Mouse (Mus musculus) CD4-positive naive resting alpha-beta T cell, adult 76 days (primary cell): ENCODE data around the gene Exosc7. TPM values are rescaled to one million over a fixed set of nuclear protein-coding genes. Genes with fewer than 3 reads are reported as not detected.

ENCODE experiments used
- total RNA-seq: library from RNA; stranded (reverse); gene quantifications from one replicate; pipeline ENCODE4 v1.2.4, GENCODE M21; 2023

The Exosc7 gene
- total RNA-seq, result 53.2 TPM

DNA sequence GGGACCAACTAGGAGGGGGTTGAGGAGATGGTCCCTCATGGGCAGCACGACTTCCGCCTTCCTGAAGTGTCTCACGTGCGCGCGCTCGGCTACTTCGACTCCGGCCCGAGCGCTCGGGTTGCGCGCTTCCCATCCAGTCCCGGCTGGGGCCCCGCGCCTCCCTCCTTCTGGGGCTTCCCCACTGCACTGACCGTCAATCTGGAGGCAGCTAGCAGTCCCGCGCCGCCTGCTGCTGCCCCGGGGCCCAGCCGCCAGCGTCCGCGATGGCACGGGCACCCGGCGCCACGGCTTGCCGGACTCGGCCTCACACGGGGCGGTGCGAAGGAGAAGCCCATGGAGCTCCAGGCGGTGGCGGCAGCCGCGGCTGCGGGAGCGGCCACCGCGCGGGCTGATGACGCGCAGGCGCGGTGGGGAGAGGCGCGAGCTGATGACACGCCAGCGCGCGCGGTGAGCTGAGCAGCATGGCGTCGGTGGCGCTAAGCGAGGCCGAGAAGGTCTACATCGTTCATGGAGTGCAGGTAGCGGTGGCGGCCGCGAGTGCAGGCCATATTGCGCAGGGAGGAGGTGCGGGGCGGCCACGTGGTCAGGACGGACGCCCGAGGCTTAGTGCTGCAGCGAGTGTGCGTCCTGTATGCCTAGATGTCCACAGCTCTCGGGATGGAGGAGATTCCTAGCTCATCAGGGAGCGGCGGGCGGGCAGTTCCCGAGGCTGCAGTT, at the start of gene Exosc7, which contains the start of gene Zdhhc3:
Exosc7 (plus strand) TSS at position 411 of the 717 bp plus-strand sequence.
Zdhhc3 (minus strand) TSS at position 401 of the 717 bp plus-strand sequence.

GRCm38 (mm10) chr9:123150241-123151020, 37.4 kb downstream of the Exosc7 start, which contains the start of gene Clec3b:
Clec3b (plus strand) TSS chr9:123150946.

Other genes starting within 250 kb of the Exosc7 start
- gene Zfp445, start 247.2 kb upstream of the Exosc7 start, total RNA-seq, result 134 TPM
- 3.7 TPM for gene Zkscan7, start 227.5 kb upstream of the Exosc7 start, total RNA-seq
- not detected for gene Zfp105, start 190.1 kb upstream of the Exosc7 start, total RNA-seq
- gene 1110059G10Rik, start 162.2 kb upstream of the Exosc7 start, total RNA-seq, result 44.4 TPM
- 4.4 TPM for gene Kif15, start 162.2 kb upstream of the Exosc7 start, total RNA-seq
- gene Tmem42, start 91.9 kb upstream of the Exosc7 start, total RNA-seq, result 20.8 TPM
- gene Tgm4, start 78.5 kb upstream of the Exosc7 start, total RNA-seq, result 0.76 TPM
- gene Zdhhc3, start within 50 bp of the Exosc7 start, total RNA-seq, result 47.6 TPM
- gene Clec3b, start 37.7 kb downstream of the Exosc7 start, total RNA-seq, result 0.59 TPM
- gene Cdcp1, start 102.8 kb downstream of the Exosc7 start, total RNA-seq, result not detected
- gene Tmem158, start 147.5 kb downstream of the Exosc7 start, total RNA-seq, result 0.44 TPM